Mouse (Mus musculus) CH12.LX (cell line): ENCODE results near the gene Atg5. TPM values are rescaled to one million over a fixed set of nuclear protein-coding genes. Genes with fewer than 3 reads are reported as not detected.

Source experiments
- DNase-seq: peaks from one replicate; pipeline ENCODE4 v3.0.0-alpha.2; 2013; ENCODE audit errors: extremely low read depth
- H3K27ac ChIP-seq: 2 replicates; pipeline ENCODE4 v1.5.1; 2012; ENCODE audit warnings: low read depth, mild to moderate bottlenecking, control low read depth, moderate library complexity; ENCODE audit not compliant: insufficient read depth
- H3K27me3 ChIP-seq: replicated peaks from 2 replicates; pipeline ENCODE3; 2012; ENCODE audit warnings: inconsistent platforms
- H3K36me3 ChIP-seq, 2 experiments: replicated peaks in 1 of 2; 2 replicates each; pipeline versions ENCODE3 to v1.6.1; 2012; ENCODE audit warnings: inconsistent platforms in 1 of 2, low read length in 1 of 2, mild to moderate bottlenecking in 1 of 2, mixed read lengths in 1 of 2, moderate library complexity in 1 of 2; ENCODE audit not compliant: control insufficient read depth in 1 of 2, insufficient read depth in 1 of 2
- H3K4me1 ChIP-seq, 2 experiments: 2 replicates each; pipeline ENCODE4 v1.6.1; 2012; ENCODE audit warnings: inconsistent platforms in 1 of 2, moderate library complexity in 1 of 2; ENCODE audit not compliant: insufficient read depth in 2 of 2, control insufficient read depth in 1 of 2
- H3K4me2 ChIP-seq: 2 replicates; pipeline ENCODE4 v1.6.1; 2012; ENCODE audit warnings: low read depth, mild to moderate bottlenecking, control low read depth; ENCODE audit not compliant: poor library complexity, insufficient read depth, severe bottlenecking
- H3K4me3 ChIP-seq, 3 experiments: fragments of 150-350 bp in 1 of 3; sonication (generic) in 1 of 3; replicated peaks in 1 of 3; 2 replicates each; pipeline versions ENCODE3 to v1.5.1; 2011 to 2012; ENCODE audit warnings: low read depth in 2 of 3, low read length in 2 of 3, mild to moderate bottlenecking in 2 of 3, moderate library complexity in 2 of 3, control low read depth in 1 of 3, improper control_type of control experiment in 1 of 3, inconsistent platforms in 1 of 3, mixed read lengths in 1 of 3; ENCODE audit not compliant: poor library complexity in 1 of 3
- H3K79me2 ChIP-seq: replicated peaks from 2 replicates; pipeline ENCODE4 v1.6.1; 2012; ENCODE audit warnings: mild to moderate bottlenecking, moderate library complexity; ENCODE audit not compliant: control insufficient read depth, poor library complexity, insufficient read depth, severe bottlenecking; ENCODE audit errors: extremely low read depth
- H3K9ac ChIP-seq: 2 replicates; pipeline ENCODE4 v1.6.1; 2012; ENCODE audit warnings: low read depth, mild to moderate bottlenecking, control low read depth, moderate library complexity; ENCODE audit not compliant: insufficient read depth
- H3K9me3 ChIP-seq: replicated peaks from 2 replicates; pipeline ENCODE3; 2012; ENCODE audit warnings: low read length, inconsistent platforms, mixed read lengths
- BHLHE40 ChIP-seq: IDR thresholded peaks from 2 replicates; pipeline ENCODE4 v1.6.1; 2011; ENCODE audit warnings: mild to moderate bottlenecking, low read depth, low read length, improper control_type of control experiment
- CHD1 ChIP-seq: IDR thresholded peaks from 2 replicates; pipeline ENCODE4 v1.6.1; 2012; ENCODE audit warnings: low read depth, low read length, improper control_type of control experiment, inconsistent platforms
- CHD2 ChIP-seq: IDR thresholded peaks from 2 replicates; pipeline ENCODE4 v1.6.1; 2011; ENCODE audit warnings: low read length, improper control_type of control experiment
- CTCF ChIP-seq, 2 experiments: IDR thresholded peaks in 1 of 2; conservative IDR thresholded peaks in 1 of 2; 2 replicates each; pipeline ENCODE4 v1.5.1; 2011 to 2012; ENCODE audit warnings: low read depth in 2 of 2, low read length in 2 of 2, improper control_type of control experiment in 1 of 2, inconsistent platforms in 1 of 2, mild to moderate bottlenecking in 1 of 2, moderate library complexity in 1 of 2
- E2F4 ChIP-seq: IDR thresholded peaks from 2 replicates; pipeline ENCODE4 v1.6.1; 2011; ENCODE audit warnings: low read depth, low read length, improper control_type of control experiment; ENCODE audit not compliant: insufficient replicate concordance
- ELF1 ChIP-seq: IDR thresholded peaks from 2 replicates; pipeline ENCODE4 v1.6.1; 2014; ENCODE audit warnings: low read depth, mild to moderate bottlenecking, inconsistent platforms, low read length, improper control_type of control experiment
- EP300 ChIP-seq: IDR thresholded peaks from 2 replicates; pipeline ENCODE4 v1.6.1; 2011; ENCODE audit warnings: low read length, improper control_type of control experiment
- ETS1 ChIP-seq: conservative IDR thresholded peaks from 2 replicates; pipeline ENCODE4 v1.6.1; 2012; ENCODE audit warnings: low read depth, mild to moderate bottlenecking, inconsistent platforms, low read length, improper control_type of control experiment, moderate library complexity
- GABPA ChIP-seq: IDR thresholded peaks from 2 replicates; pipeline ENCODE4 v1.6.1; 2012; ENCODE audit warnings: low read depth, low read length, improper control_type of control experiment, inconsistent platforms; ENCODE audit not compliant: insufficient replicate concordance
- HCFC1 ChIP-seq: IDR thresholded peaks from 2 replicates; pipeline ENCODE4 v1.6.1; 2012; ENCODE audit warnings: low read depth, mild to moderate bottlenecking, inconsistent platforms, low read length, improper control_type of control experiment
- IRF4 ChIP-seq: IDR thresholded peaks from 2 replicates; pipeline ENCODE4 v1.6.1; 2014; ENCODE audit warnings: low read depth, mild to moderate bottlenecking, inconsistent platforms, low read length, improper control_type of control experiment
- JUN ChIP-seq: IDR thresholded peaks from 2 replicates; pipeline ENCODE4 v1.6.1; 2011; ENCODE audit warnings: low read depth, mild to moderate bottlenecking, low read length, improper control_type of control experiment, moderate library complexity; ENCODE audit not compliant: insufficient read depth
- JUND ChIP-seq: conservative IDR thresholded peaks from 2 replicates; pipeline ENCODE4 v1.6.1; 2011; ENCODE audit warnings: low read depth, low read length, improper control_type of control experiment
- KAT2A ChIP-seq: IDR thresholded peaks from 2 replicates; pipeline ENCODE4 v1.6.1; 2012; ENCODE audit warnings: low read length, improper control_type of control experiment, inconsistent platforms; ENCODE audit not compliant: insufficient replicate concordance
- MAFK ChIP-seq: IDR thresholded peaks from 2 replicates; pipeline ENCODE4 v1.6.1; 2011; ENCODE audit warnings: low read length, improper control_type of control experiment; ENCODE audit not compliant: insufficient replicate concordance
- MAX ChIP-seq: IDR thresholded peaks from 2 replicates; pipeline ENCODE4 v1.6.1; 2011; ENCODE audit warnings: low read length, improper control_type of control experiment
- MAZ ChIP-seq: IDR thresholded peaks from 2 replicates; pipeline ENCODE4 v1.6.1; 2012; ENCODE audit warnings: low read depth, mild to moderate bottlenecking, inconsistent platforms, low read length, improper control_type of control experiment, moderate library complexity
- MEF2A ChIP-seq: IDR thresholded peaks from 2 replicates; pipeline ENCODE4 v1.6.1; 2014; ENCODE audit warnings: low read depth, mild to moderate bottlenecking, inconsistent platforms, low read length, improper control_type of control experiment, borderline replicate concordance
- MXI1 ChIP-seq: IDR thresholded peaks from 2 replicates; pipeline ENCODE4 v1.6.1; 2011; ENCODE audit warnings: mild to moderate bottlenecking, low read depth, low read length, improper control_type of control experiment
- MYC ChIP-seq: IDR thresholded peaks from 2 replicates; pipeline ENCODE4 v1.6.1; 2011; ENCODE audit warnings: low read depth, mild to moderate bottlenecking, improper control_type of control experiment, low read length
- NELFE ChIP-seq: IDR thresholded peaks from 2 replicates; pipeline ENCODE4 v1.6.1; 2011; ENCODE audit warnings: low read depth, low read length, improper control_type of control experiment
- NRF1 ChIP-seq: IDR thresholded peaks from 2 replicates; pipeline ENCODE4 v1.6.1; 2014; ENCODE audit warnings: low read depth, mild to moderate bottlenecking, inconsistent platforms, low read length, improper control_type of control experiment, moderate library complexity
- PAX5 ChIP-seq: IDR thresholded peaks from 2 replicates; pipeline ENCODE4 v1.6.1; 2012; ENCODE audit warnings: low read length, inconsistent platforms, mixed read lengths
- POLR2A ChIP-seq: IDR thresholded peaks from 2 replicates; pipeline ENCODE4 v1.6.1; 2011; ENCODE audit warnings: low read depth, mild to moderate bottlenecking, improper control_type of control experiment, low read length
- POLR2AphosphoS2 ChIP-seq: IDR thresholded peaks from 2 replicates; pipeline ENCODE4 v1.6.1; 2011; ENCODE audit warnings: low read depth, low read length, improper control_type of control experiment
- RAD21 ChIP-seq: IDR thresholded peaks from 2 replicates; pipeline ENCODE4 v1.6.1; 2011; ENCODE audit warnings: low read depth, mild to moderate bottlenecking, low read length, improper control_type of control experiment, moderate library complexity
- RCOR1 ChIP-seq: conservative IDR thresholded peaks from 2 replicates; pipeline ENCODE4 v1.6.1; 2012; ENCODE audit warnings: low read depth, mild to moderate bottlenecking, inconsistent platforms, low read length, improper control_type of control experiment
- SIN3A ChIP-seq: IDR thresholded peaks from 2 replicates; pipeline ENCODE4 v1.6.1; 2012; ENCODE audit warnings: low read length, improper control_type of control experiment, inconsistent platforms
- SMC3 ChIP-seq: IDR thresholded peaks from 2 replicates; pipeline ENCODE4 v1.6.1; 2011; ENCODE audit warnings: low read depth, low read length, improper control_type of control experiment
- TBP ChIP-seq: conservative IDR thresholded peaks from 2 replicates; pipeline ENCODE4 v1.6.1; 2011; ENCODE audit warnings: low read depth, low read length, improper control_type of control experiment
- TCF12 ChIP-seq: IDR thresholded peaks from 2 replicates; pipeline ENCODE4 v1.6.1; 2014; ENCODE audit warnings: low read depth, mild to moderate bottlenecking, inconsistent platforms, low read length, improper control_type of control experiment
- UBTF ChIP-seq: IDR thresholded peaks from 2 replicates; pipeline ENCODE4 v1.6.1; 2012; ENCODE audit warnings: low read depth, mild to moderate bottlenecking, inconsistent platforms, low read length, improper control_type of control experiment, moderate library complexity
- USF1 ChIP-seq: IDR thresholded peaks from 2 replicates; pipeline ENCODE4 v1.6.1; 2014; ENCODE audit warnings: low read depth, mild to moderate bottlenecking, inconsistent platforms, low read length, improper control_type of control experiment
- USF2 ChIP-seq: conservative IDR thresholded peaks from 2 replicates; pipeline ENCODE4 v1.6.1; 2011; ENCODE audit warnings: low read depth, low read length, improper control_type of control experiment
- ZC3H11A ChIP-seq: IDR thresholded peaks from 2 replicates; pipeline ENCODE4 v1.6.1; 2012; ENCODE audit warnings: low read depth, mild to moderate bottlenecking, inconsistent platforms, low read length, improper control_type of control experiment
- ZKSCAN1 ChIP-seq: IDR thresholded peaks from 2 replicates; pipeline ENCODE4 v1.6.1; 2012; ENCODE audit warnings: low read depth, inconsistent platforms, low read length, improper control_type of control experiment, borderline replicate concordance
- ZMIZ1 ChIP-seq: IDR thresholded peaks from 2 replicates; pipeline ENCODE4 v1.6.1; 2012; ENCODE audit warnings: low read depth, mild to moderate bottlenecking, inconsistent platforms, low read length, improper control_type of control experiment
- ZNF384 ChIP-seq: IDR thresholded peaks from 2 replicates; pipeline ENCODE4 v1.6.1; 2012; ENCODE audit warnings: low read depth, low read length, improper control_type of control experiment, inconsistent platforms
- dilution Hi-C: fragments of 300-500 bp; cut with MboI; formaldehyde crosslinking; loops from 2 replicates; pipeline ENCODE4 v1.14.3; 2020; ENCODE audit warnings: low sequenced_read_pairs; ENCODE audit not compliant: extremely low pct_unique_long_range_greater_than_20kb, extremely low pct_ligation_motif_present
- in situ Hi-C: fragments of 300-500 bp; cut with MboI; formaldehyde crosslinking; loops from 3 replicates; pipeline ENCODE4 v1.14.3; 2019; ENCODE audit warnings: low sequenced_read_pairs, low pct_ligation_motif_present, low pct_unique_long_range_greater_than_20kb, mixed read lengths
- polyA plus RNA-seq: library from polyadenylated mRNA; unstranded; fragments of >175 nt; gene quantifications from 2 replicates; pipeline ENCODE4 v1.2.1, GENCODE M21; 2012; ENCODE audit warnings: low read depth; ENCODE audit not compliant: insufficient read length
- total RNA-seq, 2 experiments: library from RNA; depleted of rRNA; stranded (reverse); fragments of 300-350 nt in 1 of 2; fragments of >200 nt in 1 of 2; gene quantifications; 2 replicates each; pipeline ENCODE4 v1.2.3; 2012 to 2014

Atg5 gene
- total RNA-seq (2012; rRNA removed) (15.6 and 21.1 TPM in 2 replicates), total RNA-seq (2014; rRNA removed) (47.5 and 52.9 TPM in 2 replicates), polyA plus RNA-seq (30.0 and 34.7 TPM in 2 replicates)

GRCm38 (mm10) chr10:44268145-44268860, at the start of gene Atg5:
TSS of gene Atg5 (plus strand) at chr10:44268358.
- H3K79me2 ChIP-seq, result peaks cover 15% of the 10 kb centered on the region; the same call in 1 of the 2 replicates
- H3K27ac ChIP-seq, result peak within 1 kb of the TSS; percentile 70
- H3K4me3 ChIP-seq, result peak within 1 kb of the TSS; percentile 81 to 89 (median 88)
- H3K4me1 ChIP-seq, result peaks cover 6 to 41% of the 10 kb centered on the region in 2 experiments
- H3K36me3 ChIP-seq, result peaks cover 0 to 35% of the 10 kb centered on the region in 2 experiments
- no peaks in the 10 kb centered on the region for H3K9me3 ChIP-seq
- in situ Hi-C loops, result no loop called here
- no peaks in the 10 kb centered on the region for H3K27me3 ChIP-seq
- H3K9ac ChIP-seq, result peak within 1 kb of the TSS; percentile 73
- H3K4me2 ChIP-seq, result peak within 1 kb of the TSS; percentile 55
- peak; percentile 98 for DNase-seq
- TF ChIP-seq TBP (0 out of 2 replicates have a peak, but pooled peaks have one; percentile 61), RAD21 (no peak), NELFE (peak; percentile 87), USF1 (peak; percentile 95), IRF4 (peak; percentile 53; the same call in 1 of the 2 replicates), MAZ (no peak), SIN3A (peak; percentile 87), GABPA (no peak; the same call in 1 of the 2 replicates), MAFK (no peak), SMC3 (no peak), BHLHE40 (no peak), ELF1 (peak; percentile 99), KAT2A (peak; percentile 82; the same call in 1 of the 2 replicates), JUND (peak; percentile 69), JUN (peak; percentile 61), MYC (peak; percentile 87), E2F4 (no peak), ZMIZ1 (peak; percentile 40), MXI1 (peak; percentile 96), USF2 (peak; percentile 94), CTCF (conservative IDR thresholded peaks at IDR 0.05 in 1 of 2, IDR thresholded peaks at IDR 0.05 in 1 of 2; ENCODE audit: low read depth in 2 of 2, low read length in 2 of 2) (0 out of 4 replicates have a peak, but pooled peaks of 1 of the 2 experiments have one; percentile 23), ZKSCAN1 (no peak), MEF2A (peak; percentile 81), ZNF384 (no peak), UBTF (peak; percentile 74), CHD1 (no peak), ETS1 (peak; percentile 55; the same call in 1 of the 2 replicates), ZC3H11A (no peak), RCOR1 (no peak), PAX5 (no peak), MAX (peak; percentile 98), CHD2 (no peak), POLR2A (peak; percentile 94), HCFC1 (peak; percentile 91), NRF1 (peak; percentile 91), EP300 (no peak), POLR2AphosphoS2 (peak; percentile 56; the same call in 1 of the 2 replicates), TCF12 (peak; percentile 92)
- TF ChIP-seq, all 38 proteins: peak for 23
- dilution Hi-C loops, result no loop called here
